Mouse (Mus musculus) left cerebral cortex, adult 18-20 months (tissue): ENCODE measurements around the gene Odc1. TPM values are rescaled to one million over a fixed set of nuclear protein-coding genes. Genes with fewer than 3 reads are reported as not detected.
"Not testable (repeated sequence)": the region's sequence is repeated elsewhere in the genome, so short reads cannot be mapped to it uniquely, and the experiment has no call there.

Experiments
- DNase-seq, 2 experiments: peaks; one replicate each; pipeline ENCODE4 v3.0.0; 2021 to 2022; ENCODE audit warnings: low spot score in 2 of 2, mixed read lengths in 1 of 2
- long read RNA-seq, 2 experiments: library from polyadenylated mRNA; stranded (forward); transcript quantifications; one replicate each; pipeline ENCODE4 v2.0.0; 2021
- total RNA-seq, 2 experiments: library from RNA; stranded (reverse); gene quantifications; 2 replicates each; pipeline ENCODE4 v1.2.3; 2021

Odc1 gene
- 10 to 100 TPM; 65.8 to 77.7 TPM for total RNA-seq
- long read RNA-seq, experiment 1, transcript Odc1-201 (12 exons, 2,208 nt), result major isoform, 56 of 69 reads
- long read RNA-seq, experiment 1, partial matches to known transcripts, result 5 of 69 reads
- long read RNA-seq, experiment 1, other reads (novel, unspliced or antisense), result 8 of 69 reads
- long read RNA-seq, experiment 2, transcript Odc1-201 (12 exons, 2,208 nt), result major isoform, 49 of 59 reads
- long read RNA-seq, experiment 2, partial matches to known transcripts, result 6 of 59 reads
- long read RNA-seq, experiment 2, other reads (novel, unspliced or antisense), result 4 of 59 reads

- DNase-seq, result peak; percentile 94 to 98
These were observed at the start of gene Odc1 for GRCm38 (mm10) chr12:17544209-17545106. TSS of gene Odc1 (plus strand) at chr12:17544794.

- no peak for DNase-seq
These were observed 49.8 kb upstream of the Odc1 start for GRCm38 (mm10) chr12:17494809-17495208.

DNA sequence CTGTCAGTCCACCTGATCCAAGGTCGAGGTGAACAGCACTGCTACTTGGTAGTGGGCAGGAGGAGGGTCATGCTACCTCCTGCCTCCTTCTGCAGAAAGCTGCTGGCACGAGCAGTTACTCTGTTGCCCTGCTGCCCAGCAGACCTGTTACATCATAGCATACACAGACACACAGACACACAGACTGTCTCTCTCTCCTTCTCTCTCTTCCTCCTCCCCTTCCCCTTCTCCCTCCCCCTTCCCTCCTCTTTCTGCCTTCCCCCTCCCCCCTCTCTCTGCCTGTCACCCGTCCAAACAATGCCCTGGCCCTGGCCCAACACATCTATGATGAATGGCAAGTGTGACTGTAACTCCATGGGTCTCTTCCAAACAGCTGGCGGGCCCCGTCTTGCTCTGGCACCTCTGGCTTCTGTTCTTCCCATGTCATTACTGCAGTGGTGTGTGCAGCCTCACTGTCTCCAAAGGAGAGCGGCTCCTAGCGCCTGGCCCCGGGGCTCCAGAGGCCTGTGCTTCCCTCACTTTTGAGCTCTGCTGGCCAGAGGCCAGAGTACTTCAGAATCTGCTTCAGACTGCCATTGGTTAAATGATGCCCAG lies 48.6 kb upstream of the Odc1 start:
- no peak for DNase-seq

- DNase-seq, result no peak
These were observed 38.9 kb upstream of the Odc1 start for GRCm38 (mm10) chr12:17505620-17506074.

DNA sequence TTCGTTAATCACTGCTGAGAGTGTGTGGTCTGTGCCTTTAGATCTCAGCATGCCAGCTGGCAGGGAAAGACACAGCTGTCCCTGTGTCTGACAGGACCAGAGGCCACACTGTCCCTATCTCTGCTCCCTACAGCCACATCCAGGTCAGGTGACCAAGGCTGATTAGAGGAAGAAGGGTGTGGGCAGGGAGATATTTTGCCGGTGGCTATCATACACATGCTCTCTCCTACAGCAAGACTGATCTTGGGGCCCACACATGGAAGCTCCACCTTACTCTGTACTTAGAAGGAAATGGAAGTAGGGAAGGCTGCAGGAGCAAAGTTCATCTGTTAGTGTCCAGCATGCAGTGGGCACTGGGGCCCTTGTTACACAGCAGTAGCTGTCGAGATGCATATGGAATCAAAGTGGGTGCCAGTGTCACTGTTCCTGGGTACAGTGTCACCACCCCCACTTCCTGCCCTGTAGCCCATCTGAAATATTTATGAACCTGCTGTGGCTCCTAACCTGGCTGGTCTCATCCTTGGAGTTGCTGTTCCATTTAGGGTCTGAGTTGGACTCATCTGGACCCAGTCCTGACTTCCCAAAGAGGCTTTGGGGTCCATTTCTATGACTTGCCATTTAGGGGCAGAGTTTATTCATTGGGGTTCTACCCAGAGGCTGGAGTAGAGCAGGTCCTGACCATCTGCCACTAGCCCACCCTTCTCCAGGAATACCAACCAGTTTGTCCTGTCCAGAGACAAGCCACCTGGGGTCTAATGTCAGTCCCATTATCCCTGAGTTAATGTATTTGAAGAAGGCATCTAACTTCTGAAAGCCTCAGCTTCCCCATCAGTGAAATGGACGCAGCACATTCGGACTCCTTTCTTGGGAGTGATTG lies 38.2 kb upstream of the Odc1 start:
- DNase-seq, result no peak

DNA sequence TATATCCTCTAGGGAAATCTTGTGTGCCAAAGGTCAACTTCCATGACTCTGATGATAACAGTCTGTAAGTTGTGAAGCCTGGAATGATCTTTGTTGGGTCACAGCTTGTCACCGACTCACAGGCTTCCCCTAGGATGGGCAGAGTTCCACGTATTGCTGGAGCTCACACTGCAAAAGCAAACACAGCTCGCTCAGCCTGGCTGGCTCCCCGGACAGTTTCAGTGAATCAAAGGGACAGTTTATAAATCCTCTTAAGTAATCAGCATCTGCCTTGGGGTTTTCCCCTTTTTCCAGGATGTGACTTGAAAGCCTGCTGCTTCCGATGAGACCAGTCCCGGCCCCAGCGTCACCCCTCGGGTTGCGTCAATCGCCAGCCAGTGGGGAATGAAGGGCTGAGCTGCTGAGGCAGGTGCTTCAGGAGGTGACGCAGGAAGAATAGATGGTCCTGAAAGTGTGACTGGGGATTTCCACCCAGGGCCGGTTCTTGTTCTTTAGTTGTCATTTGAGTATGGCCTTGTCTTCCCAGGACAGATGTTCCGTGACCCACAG lies 37.5 kb upstream of the Odc1 start:
- DNase-seq, result no peak

- DNase-seq, result no peak
These were observed 35.3 kb upstream of the Odc1 start for GRCm38 (mm10) chr12:17509310-17509709.

GRCm38 (mm10) chr12:17510158-17510557 lies 34.4 kb upstream of the Odc1 start:
- DNase-seq, result no peak

- no peak for DNase-seq
These were observed 33.6 kb upstream of the Odc1 start for GRCm38 (mm10) chr12:17511019-17511418.

DNA sequence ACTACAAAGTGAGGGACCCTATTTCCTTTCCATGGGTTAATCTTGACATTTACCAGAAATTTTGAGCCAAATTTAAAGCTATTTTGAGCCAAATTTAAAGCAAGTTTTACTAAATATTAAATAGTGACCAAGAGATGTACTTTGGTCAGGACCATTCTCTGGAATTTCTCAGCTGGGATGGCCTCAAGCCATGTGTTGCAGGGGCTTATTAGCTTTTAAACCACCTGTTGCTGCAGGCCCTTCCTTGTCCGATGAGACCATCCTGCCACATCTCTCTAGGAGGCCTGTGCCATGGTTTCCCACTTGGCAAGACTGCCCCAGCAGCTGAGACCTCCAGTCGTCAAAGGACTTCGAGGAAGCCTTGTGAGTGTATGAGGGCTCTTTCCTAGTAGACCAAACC lies 15.4 kb upstream of the Odc1 start:
- DNase-seq, result no peak

DNA sequence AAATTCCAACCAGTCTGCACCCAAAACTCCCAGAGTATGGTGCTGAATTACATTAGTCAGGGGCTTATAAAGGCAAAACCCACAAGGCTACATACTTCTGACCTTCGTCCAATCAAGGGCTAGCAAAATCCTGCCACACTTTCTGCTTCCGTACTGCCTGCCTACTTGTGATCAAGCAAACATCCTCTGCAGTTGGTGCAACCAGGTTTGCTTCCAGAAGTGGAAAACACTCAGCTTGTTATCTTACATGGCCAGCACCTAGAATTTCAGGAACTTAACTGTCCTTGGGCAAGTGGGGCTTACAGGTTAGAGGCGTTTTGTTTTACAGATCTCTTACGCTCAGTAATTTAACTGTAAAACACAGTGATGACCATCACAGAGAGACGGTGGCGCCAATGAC lies 14.9 kb upstream of the Odc1 start:
- no peak for DNase-seq

GRCm38 (mm10) chr12:17530825-17531224 lies 13.8 kb upstream of the Odc1 start:
- no peak for DNase-seq

GRCm38 (mm10) chr12:17536222-17536621 lies 8.4 kb upstream of the Odc1 start:
- DNase-seq, result no peak

- DNase-seq, result no peak
These were observed 7.4 kb upstream of the Odc1 start for GRCm38 (mm10) chr12:17537147-17537546.

DNA sequence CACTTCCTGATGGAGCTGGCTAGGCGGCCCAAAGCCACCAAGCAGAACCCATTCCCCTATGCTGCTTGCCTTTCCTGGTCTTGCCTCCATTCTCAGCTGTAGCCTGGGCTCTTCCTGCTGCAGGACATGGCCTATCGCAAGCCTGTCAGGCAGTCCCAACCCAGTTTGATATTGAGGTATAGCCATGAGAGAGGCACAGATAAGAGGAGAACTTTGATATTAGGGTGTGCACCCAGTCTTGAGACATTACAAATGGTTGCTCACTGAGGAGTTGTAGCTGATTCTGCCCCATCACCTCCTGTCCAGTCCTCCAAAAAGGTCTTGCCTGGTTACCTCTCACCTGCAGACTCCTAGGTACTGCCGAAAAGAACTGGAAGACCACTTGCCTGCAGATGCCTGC lies 6.5 kb upstream of the Odc1 start:
- no peak for DNase-seq

DNA sequence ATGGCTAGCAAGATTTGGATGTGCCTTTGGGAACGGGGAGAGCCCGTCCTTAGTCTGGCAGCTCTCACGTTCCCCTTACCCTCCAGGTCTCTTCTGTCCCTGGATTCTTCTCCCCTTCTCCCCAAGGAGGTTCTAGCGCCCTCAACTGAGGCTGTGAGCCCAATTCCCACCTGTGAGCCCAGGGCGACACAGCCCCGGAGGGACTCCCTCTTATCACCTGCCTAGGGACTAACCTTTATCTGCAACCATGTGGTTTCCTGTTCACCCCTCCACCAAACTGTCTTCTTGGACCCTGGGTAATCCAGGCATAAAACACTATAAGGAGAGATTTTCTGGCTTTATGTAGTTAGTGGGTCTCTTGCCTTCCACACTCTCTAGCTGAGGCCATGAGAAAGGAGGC lies 5.6 kb upstream of the Odc1 start:
- no peak for DNase-seq

DNA sequence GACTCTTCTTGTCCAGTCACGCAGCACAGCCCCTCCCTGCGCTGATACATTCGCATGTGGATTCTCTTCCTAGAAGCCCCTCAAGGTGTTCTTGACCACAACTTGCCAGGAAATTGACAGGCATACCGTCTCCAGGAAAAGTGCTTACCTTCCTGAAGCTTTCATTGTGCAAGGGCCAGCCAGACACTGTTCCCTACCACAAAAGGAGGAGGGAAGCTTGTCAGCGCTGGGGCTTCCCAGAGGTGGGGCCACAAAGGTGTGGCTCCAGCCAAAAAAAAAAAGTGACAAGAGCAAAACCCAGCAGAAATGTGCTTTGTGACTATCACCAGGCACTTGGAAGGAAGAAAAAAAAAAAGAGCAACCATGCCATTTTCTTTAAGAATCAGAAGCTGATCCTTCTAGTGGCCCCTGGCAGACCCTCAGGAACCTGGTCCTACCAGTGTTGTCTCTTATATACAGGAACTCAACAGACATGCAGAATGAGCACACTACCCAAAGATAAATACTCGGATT lies 4.5 kb upstream of the Odc1 start:
- no peak for DNase-seq

DNA sequence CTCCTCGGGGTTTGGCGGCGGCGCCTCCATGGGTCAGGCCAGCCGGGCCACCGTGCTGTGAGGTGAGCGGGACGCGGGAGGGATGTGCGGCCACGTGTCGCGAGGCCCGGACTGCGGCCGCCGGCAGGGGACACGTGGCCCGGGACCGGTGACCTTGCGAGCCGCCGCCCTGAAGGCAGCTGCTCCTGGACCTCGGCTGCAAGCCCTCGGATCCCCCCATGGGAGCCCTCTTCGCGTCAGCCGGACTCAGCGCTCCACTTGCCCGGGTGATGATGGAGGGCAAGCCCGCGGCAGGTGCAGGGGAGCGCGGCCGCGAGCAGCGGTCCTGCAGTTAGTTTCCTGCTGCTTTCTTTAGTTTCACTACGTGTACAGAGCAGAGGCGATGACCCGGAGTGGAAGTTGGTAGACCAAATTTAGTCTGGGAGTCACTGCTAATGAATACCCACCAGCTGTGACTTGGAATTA lies 545 bp downstream of the Odc1 start:
- peak in 1 of 2 experiments; percentile 31 for DNase-seq

DNA sequence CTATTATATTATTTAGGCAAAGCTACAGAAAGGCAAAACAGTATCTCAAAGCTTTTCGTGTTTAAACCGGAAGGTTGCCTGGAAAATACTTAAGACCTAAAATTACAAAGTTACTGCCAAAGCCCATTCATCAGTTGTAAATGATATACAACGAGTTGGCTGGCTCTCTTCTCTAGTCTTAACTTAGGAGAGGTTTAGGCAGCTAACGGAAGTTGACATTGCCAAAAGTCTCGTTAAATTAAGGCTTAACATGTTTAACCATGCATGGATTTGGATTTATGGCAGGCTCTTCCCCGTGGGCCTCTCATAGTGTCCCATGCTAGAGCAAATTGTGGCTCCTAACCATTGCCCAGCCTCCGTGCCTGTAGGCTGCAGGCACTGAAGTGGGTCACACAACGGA lies 1.3 kb downstream of the Odc1 start:
- no peak for DNase-seq

DNA sequence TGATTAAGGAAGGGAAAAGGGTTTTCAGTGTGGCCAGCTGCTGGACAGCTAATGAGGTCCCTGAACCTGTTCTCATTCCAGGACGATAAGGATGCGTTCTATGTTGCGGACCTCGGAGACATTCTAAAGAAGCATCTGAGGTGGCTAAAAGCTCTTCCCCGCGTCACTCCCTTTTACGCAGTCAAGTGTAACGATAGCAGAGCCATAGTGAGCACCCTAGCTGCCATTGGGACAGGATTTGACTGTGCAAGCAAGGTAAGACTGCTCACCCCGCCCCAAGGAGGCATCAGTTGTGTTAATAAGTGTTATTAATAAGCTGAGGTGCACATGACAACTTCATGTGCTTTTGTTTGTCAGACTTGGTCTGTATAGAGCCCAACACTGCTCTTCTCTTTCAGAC lies 3.0 kb downstream of the Odc1 start:
- not testable (repeated sequence) for DNase-seq
